Mouse (Mus musculus): ENCODE data around the gene Pla2g3.

Gene Pla2g3

DNA sequence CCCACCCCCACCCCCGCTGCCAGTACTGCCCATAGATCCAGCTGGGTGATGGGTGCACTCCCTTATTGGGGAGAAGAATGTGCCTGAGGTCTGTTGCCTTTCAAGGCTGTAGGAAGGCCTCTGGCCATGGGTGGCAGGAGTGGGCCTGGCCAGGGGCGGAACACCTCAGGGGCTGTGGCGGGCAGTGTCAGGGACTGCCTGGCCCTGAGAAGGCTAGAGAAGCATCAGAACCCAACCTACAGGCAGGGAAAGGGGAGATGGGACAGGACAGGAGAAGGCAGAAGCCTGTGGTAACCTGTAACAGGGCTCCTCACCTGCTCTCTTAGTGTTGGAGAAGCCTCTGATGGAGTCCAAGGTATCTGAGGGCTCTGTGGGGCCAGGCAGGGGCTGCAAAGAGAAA, 42.6 kb downstream of the Pla2g3 start:
- in situ Hi-C loops (cut with MboI; ENCODE audit: low pct_unique_long_range_greater_than_20kb in 1 of 2, low sequenced_read_pairs in 2 of 2, unreplicated experiment in 1 of 2), result no loop called here

- in situ Hi-C loops (cut with MboI; ENCODE audit: low pct_unique_long_range_greater_than_20kb in 1 of 2, low sequenced_read_pairs in 2 of 2, unreplicated experiment in 1 of 2), result no loop called here
These were observed 43.5 kb downstream of the Pla2g3 start for GRCm38 (mm10) chr11:3531634-3532033.

GRCm38 (mm10) chr11:3532101-3532931, 44.2 kb downstream of the Pla2g3 start:
- in situ Hi-C loops (cut with MboI; ENCODE audit: low pct_unique_long_range_greater_than_20kb in 1 of 2, low sequenced_read_pairs in 2 of 2, unreplicated experiment in 1 of 2), result no loop called here

DNA sequence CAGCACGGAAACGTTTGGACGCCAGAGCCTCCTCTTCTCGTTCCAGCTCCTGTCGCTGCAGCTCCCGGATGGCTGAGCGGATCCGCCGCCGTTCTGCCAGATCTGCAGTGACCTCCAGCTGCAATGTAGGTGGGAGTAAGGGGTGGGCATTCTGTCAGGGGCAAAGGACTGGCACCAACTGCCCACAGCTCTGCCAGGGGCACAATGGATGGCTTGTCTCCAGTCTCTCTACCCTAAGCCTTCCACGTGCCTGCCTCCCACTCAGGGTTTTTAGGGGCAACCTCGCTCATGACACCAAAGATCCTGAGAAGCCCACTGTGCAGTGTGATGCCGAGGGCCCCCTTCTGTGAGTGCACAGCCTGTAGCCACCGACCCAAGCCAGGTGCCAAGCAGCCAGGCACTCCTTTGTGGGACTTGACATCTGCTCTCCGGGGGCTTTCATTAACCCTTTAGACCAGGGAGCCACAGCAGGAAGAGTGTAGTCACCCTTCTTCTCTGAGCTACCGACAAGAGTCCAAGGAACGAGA, 45.4 kb downstream of the Pla2g3 start:
- in situ Hi-C loops (cut with MboI; ENCODE audit: low pct_unique_long_range_greater_than_20kb in 1 of 2, low sequenced_read_pairs in 2 of 2, unreplicated experiment in 1 of 2), result no loop called here

DNA sequence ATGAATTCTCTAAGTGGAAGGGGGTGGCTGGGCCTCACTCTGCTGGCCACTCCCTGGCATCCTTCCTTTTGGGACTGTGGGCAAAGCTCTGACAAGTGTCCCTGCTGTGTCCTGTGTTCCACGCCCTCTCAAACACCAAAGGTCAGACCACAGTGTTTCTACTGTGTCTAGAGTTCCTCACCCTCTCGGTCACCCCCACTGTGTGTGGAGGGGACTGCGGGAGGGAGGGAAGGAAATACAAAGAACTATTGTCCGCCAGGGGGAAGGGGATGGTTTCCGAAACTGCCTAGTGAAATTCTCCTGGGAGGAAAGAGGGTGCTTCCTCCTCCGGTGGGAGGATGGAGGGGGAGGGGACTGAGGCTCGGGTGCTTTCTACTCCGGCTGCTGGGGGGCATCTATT, 46.9 kb downstream of the Pla2g3 start:
- in situ Hi-C loops (cut with MboI; ENCODE audit: low pct_unique_long_range_greater_than_20kb in 1 of 2, low sequenced_read_pairs in 2 of 2, unreplicated experiment in 1 of 2), result no loop called here

DNA sequence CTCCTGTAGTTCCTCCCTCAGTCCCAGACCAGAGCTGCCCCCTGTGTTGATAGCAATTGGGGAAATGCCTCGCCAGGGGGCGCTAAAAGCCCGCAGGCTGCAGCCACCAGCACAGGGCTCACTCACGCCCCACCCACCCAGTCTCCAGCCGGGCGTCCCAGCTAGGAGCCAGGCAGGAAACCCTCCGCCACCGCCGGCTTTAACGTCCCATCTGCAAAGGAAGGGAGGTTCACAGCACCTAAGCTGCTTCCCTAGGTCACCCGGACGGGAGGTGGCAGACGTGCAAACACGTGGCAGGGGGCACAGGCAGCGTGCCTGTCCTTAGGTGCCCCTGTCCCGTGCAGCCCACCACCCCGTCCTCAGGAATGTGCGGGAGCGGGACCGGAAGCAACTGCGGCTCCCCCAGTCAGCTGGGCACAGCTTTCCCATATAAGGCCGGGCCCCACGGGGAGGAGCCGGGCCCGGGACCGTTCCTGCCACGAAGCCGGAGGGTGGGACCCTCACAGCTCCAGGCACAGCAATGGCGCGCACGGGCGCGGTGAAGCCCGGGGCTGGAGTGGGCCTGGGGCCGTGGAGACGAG, 47.4 kb downstream of the Pla2g3 start:
- in situ Hi-C loops (cut with MboI; ENCODE audit: low pct_unique_long_range_greater_than_20kb in 1 of 2, low sequenced_read_pairs in 2 of 2, unreplicated experiment in 1 of 2), result no loop called here

DNA sequence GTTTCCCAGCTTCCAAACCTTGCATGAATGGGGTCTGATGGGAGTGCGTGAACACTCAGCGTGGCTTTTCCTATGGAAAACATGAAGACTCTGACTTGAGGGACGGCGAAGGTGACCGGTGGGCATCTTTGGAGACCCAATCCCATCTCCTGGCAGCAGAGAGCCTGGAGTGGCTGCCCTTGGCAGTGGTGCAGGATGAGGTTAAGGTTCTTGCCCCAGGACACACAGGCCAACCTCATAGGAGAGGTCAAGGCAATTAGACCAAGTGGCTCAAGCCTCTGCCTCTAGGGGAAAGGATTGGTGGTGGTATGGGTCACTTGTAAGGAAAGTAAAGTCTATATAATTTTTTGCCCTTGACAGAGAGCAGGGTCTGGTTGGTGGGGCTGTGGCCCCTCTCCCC, 48.0 kb downstream of the Pla2g3 start:
- in situ Hi-C loops (cut with MboI; ENCODE audit: low pct_unique_long_range_greater_than_20kb in 1 of 2, low sequenced_read_pairs in 2 of 2, unreplicated experiment in 1 of 2), result no loop called here

DNA sequence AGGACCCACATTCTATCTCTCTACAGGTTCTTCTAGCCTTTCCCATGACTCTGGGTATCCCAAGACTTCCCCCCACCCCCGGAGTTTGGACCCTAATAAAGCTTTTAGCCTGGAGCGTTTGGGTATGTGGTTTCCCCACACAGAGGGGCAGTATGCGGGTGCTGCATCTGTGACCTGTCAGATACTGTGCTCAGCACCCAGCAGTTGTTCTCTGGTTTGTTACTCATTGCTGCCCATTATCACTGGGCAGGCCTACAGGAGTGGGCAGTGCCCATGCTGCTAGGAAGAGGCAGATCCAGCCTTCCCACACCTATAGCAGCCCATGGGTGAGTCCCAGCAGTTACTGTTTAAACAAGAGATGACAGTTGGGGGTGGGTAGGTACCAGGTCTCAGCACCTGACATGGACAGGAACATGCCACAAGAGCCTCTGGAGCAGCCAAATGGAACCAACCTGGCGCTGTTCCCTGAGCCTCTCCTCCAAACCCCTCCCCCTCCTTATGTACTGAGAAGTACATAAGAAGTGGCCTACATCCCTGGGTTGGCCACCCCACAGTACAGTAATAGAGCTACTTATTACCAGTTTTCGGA, 48.8 kb downstream of the Pla2g3 start:
- in situ Hi-C loops (cut with MboI; ENCODE audit: low pct_unique_long_range_greater_than_20kb in 1 of 2, low sequenced_read_pairs in 2 of 2, unreplicated experiment in 1 of 2), result no loop called here

DNA sequence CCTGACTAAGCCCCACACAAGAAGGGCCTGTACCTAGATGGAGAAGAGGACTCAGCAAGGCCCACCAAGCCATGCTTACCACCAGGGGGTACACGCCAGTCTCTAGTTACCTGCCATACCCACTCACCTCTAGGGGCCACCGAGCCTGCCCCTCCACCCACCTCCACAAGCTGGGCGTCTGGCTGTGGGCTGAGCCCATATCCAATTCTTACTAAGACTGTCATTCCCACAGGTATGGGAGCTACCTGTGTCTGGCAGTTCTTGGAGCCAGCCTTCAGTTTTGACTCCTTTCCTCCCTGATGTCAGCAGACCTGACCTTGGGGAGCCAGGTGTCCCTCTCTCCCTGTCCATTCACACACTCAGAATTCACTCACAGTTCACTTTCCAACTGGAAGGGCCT, 49.6 kb downstream of the Pla2g3 start:
- in situ Hi-C loops (cut with MboI; ENCODE audit: low pct_unique_long_range_greater_than_20kb in 1 of 2, low sequenced_read_pairs in 2 of 2, unreplicated experiment in 1 of 2), result no loop called here

DNA sequence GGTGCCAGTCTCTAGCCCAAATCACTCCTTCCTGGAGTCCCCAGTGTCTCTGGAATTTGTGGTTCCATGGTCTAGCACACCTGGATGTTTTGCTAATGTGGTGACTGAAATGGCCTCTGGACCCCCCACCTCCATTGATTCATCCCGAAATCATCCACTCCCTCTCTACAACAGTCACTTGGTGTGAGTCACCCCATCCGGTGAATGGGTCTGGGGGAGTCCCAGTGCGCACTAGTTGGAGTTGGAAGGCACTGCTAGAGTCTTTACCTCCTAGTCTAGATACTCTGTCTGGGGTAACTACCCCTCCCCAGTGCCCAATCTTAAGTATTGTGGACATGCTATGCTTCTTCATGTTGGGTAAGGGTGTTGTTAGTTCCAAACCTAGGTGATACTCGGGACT, 50.3 kb downstream of the Pla2g3 start:
- in situ Hi-C loops (cut with MboI; ENCODE audit: low pct_unique_long_range_greater_than_20kb in 1 of 2, low sequenced_read_pairs in 2 of 2, unreplicated experiment in 1 of 2), result no loop called here

GRCm38 (mm10) chr11:3539111-3539825, 51.2 kb downstream of the Pla2g3 start:
- in situ Hi-C loops (cut with MboI; ENCODE audit: low pct_unique_long_range_greater_than_20kb in 1 of 2, low sequenced_read_pairs in 2 of 2, unreplicated experiment in 1 of 2), result no loop called here

- in situ Hi-C loops (cut with MboI; ENCODE audit: low pct_unique_long_range_greater_than_20kb in 1 of 2, low sequenced_read_pairs in 2 of 2, unreplicated experiment in 1 of 2), result no loop called here
These were observed 51.7 kb downstream of the Pla2g3 start for GRCm38 (mm10) chr11:3539826-3540196.

DNA sequence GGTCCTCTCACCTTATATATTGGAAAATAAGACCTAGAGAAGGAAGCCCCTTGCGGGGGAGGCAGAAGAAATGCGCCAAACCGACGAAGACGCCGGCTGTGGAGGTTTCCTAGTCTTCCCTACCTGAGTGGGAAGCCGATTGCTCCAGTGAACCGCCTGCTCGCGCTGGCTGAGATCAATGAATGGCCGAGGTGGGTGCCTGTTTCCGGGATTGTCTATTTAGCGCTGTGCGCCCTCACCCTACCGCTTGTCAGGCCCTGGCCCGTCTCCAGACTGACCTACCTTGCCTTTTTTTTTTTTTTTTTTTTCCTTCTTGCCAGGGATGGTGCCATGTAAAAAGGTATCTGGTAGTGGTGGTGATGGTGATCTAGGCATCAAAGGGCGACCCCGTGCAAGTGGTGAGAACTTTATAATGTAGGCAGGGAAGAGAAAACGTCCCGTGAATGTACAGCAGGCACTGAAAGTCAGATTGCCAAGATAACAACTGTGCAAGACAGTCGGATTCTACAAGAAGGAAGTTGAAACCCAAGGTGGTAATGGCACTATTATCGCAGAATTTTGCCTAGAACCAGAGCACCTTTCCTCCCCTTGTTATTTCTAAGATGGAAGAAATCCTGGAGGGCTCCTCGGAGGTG, 52.5 kb downstream of the Pla2g3 start, which contains the start of gene Smtn:
Gene Smtn (minus strand): TSS at position 162 of the 635 bp plus-strand sequence.
- in situ Hi-C loops (cut with MboI; ENCODE audit: low pct_unique_long_range_greater_than_20kb in 1 of 2, low sequenced_read_pairs in 2 of 2, unreplicated experiment in 1 of 2), result no loop called here

GRCm38 (mm10) chr11:3541932-3542331, 53.8 kb downstream of the Pla2g3 start:
- in situ Hi-C loops (cut with MboI; ENCODE audit: low pct_unique_long_range_greater_than_20kb in 1 of 2, low sequenced_read_pairs in 2 of 2, unreplicated experiment in 1 of 2), result no loop called here

DNA sequence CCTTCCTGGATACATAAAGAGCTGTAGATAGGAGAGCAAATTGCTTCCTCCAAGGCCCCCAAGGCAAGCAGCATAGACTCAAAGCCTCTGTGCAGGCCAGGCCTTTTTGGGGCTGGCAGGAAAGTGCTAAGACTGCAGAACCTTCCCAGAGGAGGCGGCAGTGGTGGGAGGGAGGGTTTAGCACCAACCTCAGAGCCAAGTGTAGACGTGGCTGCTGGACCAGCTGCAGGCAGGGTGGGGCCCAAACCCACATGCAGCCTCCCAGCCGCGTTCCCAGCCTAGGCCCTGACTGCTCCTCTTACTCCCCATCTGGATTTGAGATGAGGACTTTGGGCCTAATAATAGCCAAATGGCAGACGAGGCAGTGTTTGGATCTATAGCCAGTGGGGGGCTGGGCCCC, 54.9 kb downstream of the Pla2g3 start:
- in situ Hi-C loops (cut with MboI; ENCODE audit: low pct_unique_long_range_greater_than_20kb in 1 of 2, low sequenced_read_pairs in 2 of 2, unreplicated experiment in 1 of 2), result no loop called here

DNA sequence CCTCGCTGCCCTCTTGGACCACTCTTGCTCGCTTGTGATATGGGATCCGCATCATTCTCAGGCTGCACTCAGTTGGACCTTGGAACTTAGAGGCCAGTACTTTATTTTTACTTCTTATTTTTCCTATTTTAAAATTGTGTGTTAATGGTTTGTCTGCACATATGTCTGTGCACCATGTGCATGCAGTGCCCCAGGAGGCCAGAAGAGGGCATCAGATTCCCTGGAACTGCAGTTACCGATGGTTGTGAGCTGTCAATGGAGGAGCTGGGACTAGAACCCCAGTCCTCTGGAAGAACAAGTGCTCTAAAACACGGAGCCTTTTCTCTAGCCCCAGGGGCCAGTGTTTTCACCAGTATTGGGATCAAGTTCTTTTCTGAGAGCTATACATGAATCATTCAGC, 56.3 kb downstream of the Pla2g3 start:
- in situ Hi-C loops (cut with MboI; ENCODE audit: low pct_unique_long_range_greater_than_20kb in 1 of 2, low sequenced_read_pairs in 2 of 2, unreplicated experiment in 1 of 2), result no loop called here

- in situ Hi-C loops (cut with MboI; ENCODE audit: low pct_unique_long_range_greater_than_20kb in 1 of 2, low sequenced_read_pairs in 2 of 2, unreplicated experiment in 1 of 2), result no loop called here
These were observed 57.6 kb downstream of the Pla2g3 start for GRCm38 (mm10) chr11:3545531-3546241.

DNA sequence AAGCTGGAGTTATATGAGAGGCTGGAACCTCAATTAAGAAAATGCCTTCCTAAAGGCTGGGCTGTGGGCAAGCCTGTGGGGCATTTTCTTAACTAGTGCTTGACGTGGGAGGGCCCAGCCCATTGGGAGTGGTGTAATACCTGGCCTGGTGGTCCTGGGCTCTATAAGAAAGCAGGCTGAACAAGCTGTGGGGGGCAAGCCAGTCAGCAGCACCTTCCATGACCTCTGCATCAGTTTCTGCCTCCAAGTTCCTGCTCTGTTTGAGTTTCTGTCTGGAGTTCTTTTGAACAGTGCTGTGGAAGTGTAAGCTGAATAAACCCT, 58.1 kb downstream of the Pla2g3 start:
- in situ Hi-C loops (cut with MboI; ENCODE audit: low pct_unique_long_range_greater_than_20kb in 1 of 2, low sequenced_read_pairs in 2 of 2, unreplicated experiment in 1 of 2), result no loop called here
